Mouse (Mus musculus): ENCODE results near the gene Olfr1392.
"Not testable (repeated sequence)": the region's sequence is repeated elsewhere in the genome, so short reads cannot be mapped to it uniquely, and the experiment has no call there.

The Olfr1392 gene

DNA sequence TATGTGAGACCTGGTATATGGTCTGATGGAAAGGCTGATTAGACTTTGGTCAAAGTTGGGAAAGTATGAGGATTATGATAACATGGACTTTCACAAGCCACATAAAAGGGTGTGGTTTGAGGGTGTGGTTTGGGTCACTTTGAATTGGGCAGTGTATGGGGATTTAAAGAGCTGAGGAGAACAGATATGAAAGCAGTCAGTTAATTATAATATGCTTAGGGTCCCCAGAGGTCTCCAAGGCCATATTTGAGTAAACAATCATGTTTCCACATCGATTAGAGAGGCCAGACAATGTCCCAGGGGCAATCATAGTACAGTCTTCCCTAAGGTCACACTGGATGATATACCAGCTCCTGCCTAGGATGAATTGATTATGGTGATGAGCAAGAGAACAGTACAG lies at the start of gene Olfr1392:
Gene Olfr1392, plus strand, starts transcription at position 301 of the 400 bp plus-strand sequence.
- not testable (repeated sequence) for DNase-seq

GRCm38 (mm10) chr11:49235459-49236207 lies 49.4 kb upstream of the Olfr1392 start:
- no peak for DNase-seq

- DNase-seq: no peak
Measured at GRCm38 (mm10) chr11:49236891-49237290, 48.2 kb upstream of the Olfr1392 start.

DNA sequence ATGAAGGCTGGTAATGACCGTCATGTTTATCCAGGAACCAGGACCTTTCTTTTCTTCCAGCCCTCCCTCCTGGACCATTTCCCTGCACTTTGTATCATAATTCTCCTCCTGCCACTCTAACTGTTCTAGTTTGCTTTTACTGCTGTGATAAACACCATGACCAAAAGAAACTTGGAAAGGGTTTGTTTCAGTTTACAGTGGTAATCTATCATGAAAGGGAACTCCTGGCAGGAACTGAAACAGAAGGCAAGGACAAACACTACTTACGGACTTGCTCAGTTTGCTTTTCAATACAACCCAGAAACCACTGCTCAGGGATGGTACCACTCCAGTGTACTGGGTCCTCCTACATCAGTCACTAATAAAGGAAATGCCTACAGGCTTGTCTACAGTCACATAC lies 47.5 kb upstream of the Olfr1392 start:
- no peak for DNase-seq

DNA sequence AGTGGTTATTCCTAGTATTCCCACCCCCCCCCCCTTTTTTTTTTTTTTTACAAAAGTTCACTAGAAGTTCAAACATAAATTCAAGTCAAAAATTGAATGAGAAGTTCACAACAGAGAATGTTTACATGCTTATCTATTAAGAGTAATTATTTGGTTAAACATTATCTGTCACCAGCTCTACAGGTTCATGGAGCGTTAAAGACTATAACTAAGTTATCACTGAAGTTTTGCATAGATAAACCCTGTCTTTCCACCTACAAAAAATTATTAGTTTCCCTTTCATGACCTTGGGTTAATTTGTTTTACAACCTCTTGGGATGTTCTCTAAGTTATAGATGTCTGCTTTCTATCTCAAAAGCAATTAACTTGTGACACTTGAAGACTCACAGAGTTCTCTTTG lies 44.8 kb upstream of the Olfr1392 start:
- no peak for DNase-seq

DNA sequence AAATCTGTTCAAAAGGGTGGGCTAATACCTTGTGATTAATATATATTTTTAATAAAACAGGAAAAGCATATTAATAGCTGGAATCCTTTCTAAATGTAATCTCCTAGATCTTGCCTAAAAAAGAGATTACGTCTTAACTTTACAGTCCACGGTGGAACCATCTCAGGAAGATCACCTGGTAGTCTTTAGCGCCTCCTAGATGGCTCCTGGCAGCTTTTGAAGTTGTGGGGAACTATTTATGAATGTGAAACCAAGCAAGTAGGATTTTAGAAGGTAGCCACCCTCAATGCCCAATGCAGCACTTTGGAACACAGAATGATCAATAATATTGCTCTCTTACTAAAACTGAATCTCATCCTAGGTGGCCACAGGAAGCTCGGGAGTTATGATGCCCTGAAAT lies 44.2 kb upstream of the Olfr1392 start:
- DNase-seq: no peak

GRCm38 (mm10) chr11:49241471-49241870 lies 43.6 kb upstream of the Olfr1392 start:
- no peak for DNase-seq

GRCm38 (mm10) chr11:49242944-49243626 lies 42.0 kb upstream of the Olfr1392 start:
- DNase-seq: no peak

- peak; percentile 92 for DNase-seq
Measured at GRCm38 (mm10) chr11:49243727-49244594, 41.1 kb upstream of the Olfr1392 start, which contains the start of gene Mgat1. Gene Mgat1, plus strand, starts transcription at chr11:49244191.

GRCm38 (mm10) chr11:49244595-49244930 lies 40.5 kb upstream of the Olfr1392 start:
- DNase-seq: no peak

DNA sequence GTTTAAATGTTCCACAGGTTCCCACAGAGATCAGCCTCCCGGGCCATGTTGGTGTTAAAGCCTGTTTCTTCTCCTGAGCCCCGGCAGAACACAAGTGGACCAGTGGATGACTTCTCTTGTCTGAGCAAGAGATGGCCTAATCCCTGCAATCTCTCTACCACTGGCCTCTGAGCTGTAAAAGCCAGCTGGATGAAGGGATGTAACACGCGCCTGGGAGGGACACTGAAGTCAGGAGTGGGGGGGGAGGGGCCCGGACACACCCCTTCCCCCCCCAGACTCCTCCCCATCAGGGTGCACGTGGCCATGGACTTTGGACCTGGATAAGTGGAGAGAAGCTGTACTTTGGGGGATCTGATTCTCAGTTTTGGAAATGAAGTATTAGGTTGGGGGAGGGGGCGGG lies 39.9 kb upstream of the Olfr1392 start:
- peak; percentile 77 for DNase-seq

DNA sequence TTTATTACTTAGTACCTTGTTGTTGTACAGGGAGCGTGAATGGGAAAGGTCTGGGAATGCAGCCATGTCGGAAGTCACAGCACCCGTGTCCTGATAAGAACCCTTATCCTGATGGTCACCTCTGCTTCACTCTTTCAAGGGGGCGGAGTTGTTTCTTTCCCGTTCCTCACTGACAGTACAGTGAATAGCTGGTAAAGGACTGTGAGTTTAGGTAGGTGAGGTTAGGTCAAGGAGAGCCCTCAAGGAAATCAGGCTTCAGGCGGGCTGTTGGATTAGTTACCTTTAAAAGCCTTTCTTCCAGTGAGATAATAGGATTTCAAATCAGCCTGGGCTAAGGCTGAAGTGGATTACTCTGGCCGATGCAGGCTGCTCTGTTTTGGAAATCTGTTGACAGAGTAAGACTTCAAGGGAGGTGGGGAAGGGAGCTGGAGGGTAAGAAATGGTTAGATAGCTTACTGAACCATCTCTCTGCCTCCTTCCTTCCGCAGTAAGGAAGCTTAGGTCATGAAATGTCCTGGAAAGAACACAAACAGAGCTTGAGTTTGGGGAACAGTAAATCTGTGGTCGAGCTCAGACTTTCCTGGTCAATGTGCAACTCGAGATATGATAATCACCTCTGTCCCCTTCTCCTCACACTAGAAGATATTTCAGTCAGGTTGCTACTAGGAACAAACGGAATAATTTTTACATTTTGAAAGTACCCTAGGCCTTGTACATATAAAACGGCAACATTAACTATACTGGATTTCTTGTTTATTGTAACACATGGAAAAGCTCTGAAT lies 39.3 kb upstream of the Olfr1392 start:
- DNase-seq: no peak

DNA sequence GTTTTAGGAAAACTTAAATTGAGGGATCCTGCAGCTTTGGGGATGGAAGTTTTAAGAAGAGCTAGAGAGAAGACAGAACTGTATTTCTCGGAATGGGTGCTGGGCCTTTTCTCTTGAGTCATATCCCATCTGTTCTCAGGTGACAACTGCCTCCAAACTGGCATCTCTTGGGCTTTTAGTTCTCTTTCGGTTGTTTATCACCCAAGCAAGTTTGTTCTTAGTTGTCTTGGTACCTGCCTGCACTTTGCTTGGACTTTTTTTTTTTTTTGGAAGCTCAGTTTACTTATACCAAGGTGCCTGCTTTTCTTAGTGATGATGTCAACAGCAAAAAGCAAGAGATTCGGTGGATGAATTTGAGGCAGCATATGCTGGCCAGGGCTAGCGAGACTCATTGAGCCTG lies 38.6 kb upstream of the Olfr1392 start:
- no peak for DNase-seq

DNA sequence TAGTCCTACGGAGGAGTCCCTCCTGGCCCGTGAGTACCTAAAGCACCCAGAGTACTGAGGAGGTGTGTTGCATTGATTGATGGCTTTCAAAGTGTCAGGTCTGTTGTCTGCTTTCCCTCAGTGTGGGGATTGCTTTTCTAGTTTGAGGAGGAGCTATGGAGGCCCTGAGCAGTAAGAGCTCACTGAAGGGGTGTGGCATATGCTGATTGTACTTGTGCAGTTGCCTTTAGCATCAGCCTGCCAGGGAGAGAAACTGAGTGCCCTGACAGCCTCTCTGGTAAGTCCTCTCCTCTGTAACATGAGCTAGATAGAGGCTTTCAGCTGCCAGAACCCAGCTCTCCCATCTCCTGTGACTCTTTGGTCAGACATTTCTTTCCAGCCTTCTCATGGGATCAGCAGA lies 37.8 kb upstream of the Olfr1392 start:
- no peak for DNase-seq

DNA sequence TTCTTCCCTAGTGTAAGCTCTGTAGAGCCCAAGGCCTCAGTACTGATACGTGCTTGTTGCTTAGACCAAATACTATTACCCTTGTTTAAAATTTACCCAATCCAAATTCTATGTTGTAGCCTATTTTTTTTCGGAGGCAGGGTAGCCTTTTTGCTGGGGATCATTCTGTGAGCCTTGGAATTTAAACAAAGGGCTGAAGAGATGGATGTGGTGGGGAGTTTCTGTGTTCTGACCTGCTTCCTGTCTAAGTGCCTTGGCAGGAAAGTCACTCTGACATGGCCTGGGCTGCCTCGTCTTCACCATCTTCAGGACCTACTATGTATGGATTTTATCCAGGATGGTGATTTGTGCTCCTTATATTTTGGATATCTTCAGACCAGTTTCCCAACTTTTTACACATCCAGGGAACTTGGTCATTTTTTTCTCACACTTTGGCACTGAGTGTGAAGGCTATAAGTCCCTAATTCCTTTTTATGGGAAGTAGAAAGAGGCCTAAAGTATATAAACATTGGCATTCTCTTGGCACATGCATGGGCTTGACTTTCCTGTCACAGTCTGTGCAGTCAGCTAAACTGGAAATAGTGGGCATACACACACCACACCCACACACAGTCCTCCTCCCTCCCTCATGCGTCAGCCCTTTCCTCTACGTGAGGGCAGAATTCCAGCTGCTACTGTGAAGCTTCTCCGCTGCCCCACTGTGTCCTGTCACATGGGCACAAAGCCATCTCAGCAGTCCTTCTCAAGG lies 36.7 kb upstream of the Olfr1392 start:
- DNase-seq: peak; percentile 65

DNA sequence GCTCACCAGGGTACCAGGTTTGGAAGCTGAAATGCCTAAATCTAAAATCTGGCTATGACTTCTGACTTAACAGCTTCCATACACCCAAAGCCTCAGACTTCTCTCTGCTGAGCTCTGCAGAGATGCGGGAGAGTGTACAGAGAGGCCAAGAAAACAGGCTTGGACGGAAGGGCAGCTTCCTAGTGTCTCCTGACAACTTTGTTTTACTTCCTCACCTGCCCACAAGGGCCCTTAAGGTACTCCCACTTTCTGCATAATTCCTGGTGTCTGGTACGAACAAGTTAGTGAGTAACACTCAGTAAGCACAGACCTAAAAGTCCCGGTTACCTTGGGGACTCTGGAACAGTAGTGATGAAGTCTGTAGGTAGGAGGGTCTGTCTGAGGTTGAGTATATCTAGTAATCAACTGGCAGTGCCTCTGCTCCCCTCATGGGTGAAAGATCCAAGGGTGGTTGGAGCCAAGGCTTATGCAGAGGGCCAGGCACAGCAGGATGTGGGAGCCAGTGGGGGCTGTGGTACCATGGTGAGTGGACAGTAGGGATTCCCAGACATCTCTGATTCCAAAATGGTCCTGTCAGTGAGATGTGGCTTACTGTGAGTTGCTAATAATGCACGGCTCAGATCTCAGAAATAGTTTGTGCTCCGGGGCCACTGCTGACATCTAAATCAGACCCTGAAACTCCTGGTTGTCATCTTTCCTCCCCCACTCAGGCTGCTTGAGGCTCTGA lies 35.9 kb upstream of the Olfr1392 start:
- no peak for DNase-seq

GRCm38 (mm10) chr11:49249811-49250421 lies 35.2 kb upstream of the Olfr1392 start:
- DNase-seq: peak; percentile 37

DNA sequence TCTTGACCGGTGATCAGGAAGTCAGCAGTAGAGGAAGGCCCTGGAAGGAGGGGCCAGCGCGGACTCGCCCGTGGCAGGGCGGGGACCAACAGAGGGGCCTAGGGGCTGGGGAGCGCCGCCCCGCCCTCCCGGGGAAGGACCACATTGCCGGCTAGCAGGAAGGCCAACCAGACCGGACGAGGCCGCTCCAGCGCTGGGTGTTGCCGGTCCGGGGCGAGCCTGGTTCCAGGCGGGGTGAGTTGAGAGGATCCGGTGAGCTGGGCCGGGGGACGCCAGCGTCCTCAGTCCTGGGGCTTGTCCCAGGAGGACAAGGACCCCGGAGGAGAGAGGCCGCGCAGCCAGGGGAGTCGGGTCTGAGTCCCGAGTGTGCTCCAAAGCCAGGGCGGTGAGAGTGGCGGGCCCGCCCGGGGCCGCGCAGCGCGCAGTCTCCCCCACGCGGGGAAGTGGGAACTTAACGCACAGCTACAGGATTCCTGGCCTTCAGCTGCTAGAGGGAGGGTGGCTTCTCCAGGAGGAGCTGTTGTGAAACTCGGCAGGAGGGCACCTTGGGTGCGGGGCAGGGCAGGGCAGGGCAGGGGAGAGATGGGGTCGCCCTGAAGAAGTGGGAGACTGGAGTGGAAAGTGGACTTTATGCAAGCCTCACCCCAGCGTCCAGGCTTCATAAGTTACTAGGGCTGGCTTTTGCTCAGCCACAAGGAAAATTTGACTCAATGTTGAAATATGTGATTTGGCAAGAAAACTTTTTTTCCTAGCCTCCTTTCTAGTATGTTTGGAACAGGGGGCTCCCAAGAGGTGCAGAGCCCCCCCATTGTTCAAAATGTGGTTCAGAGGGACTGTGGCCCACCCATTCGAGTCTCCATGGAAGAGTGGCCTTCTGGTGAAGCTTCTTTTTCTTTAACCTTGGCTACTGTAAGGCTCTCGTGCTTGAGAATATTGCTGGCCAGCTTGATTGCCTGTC lies 34.4 kb upstream of the Olfr1392 start:
- peak; percentile 93 for DNase-seq

GRCm38 (mm10) chr11:49251380-49251761 lies 33.7 kb upstream of the Olfr1392 start:
- DNase-seq: no peak

DNA sequence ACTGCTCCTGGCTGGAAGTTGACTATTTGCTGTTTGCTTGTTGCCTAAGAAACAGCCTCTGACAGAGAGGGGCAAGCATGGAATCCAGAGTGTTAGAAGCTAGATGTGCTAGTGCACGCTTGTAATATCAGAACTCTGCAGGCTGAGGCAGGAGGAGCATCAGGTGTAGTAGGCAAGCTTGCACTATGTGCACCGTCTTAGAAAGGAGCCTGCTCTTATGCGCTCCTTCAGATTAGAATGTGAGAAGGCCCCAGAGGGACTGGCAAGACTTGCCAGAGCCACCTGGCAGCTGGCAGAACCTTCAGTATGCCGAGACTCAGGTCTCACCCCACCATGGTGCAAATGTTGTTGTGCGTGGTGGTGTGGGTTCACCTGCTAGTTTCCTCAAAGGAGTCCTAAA lies 33.0 kb upstream of the Olfr1392 start:
- DNase-seq: no peak
